Mouse (Mus musculus) intestine, embryonic 16.5 days (tissue): ENCODE measurements around the gene Atp10a. TPM values are rescaled to one million over a fixed set of nuclear protein-coding genes. Genes with fewer than 3 reads are reported as not detected.

Experiments
- ATAC-seq: fragments of 200-750 bp; cut with Nextera tagmentation; 2 replicates; pipeline ENCODE4 v1.8.0; 2017; ENCODE audit warnings: moderate TSS enrichment, moderate library complexity
- H3K27ac ChIP-seq: fragments of 300-500 bp; sonication (generic); 2 replicates; pipeline ENCODE4 v1.5.1; 2014; ENCODE audit warnings: mild to moderate bottlenecking, low read length
- H3K27me3 ChIP-seq: fragments of 300-500 bp; sonication (generic); replicated peaks from 2 replicates; pipeline ENCODE4 v1.6.1; 2014; ENCODE audit warnings: low read length, control low read depth, mixed read lengths; ENCODE audit not compliant: control insufficient read depth, insufficient read depth
- H3K36me3 ChIP-seq: fragments of 300-500 bp; sonication (generic); 2 replicates; pipeline ENCODE4 v1.6.1; 2014; ENCODE audit warnings: low read length, control low read depth; ENCODE audit not compliant: control insufficient read depth, insufficient read depth
- H3K4me1 ChIP-seq: fragments of 300-500 bp; sonication (generic); 2 replicates; pipeline ENCODE4 v1.6.1; 2014; ENCODE audit warnings: low read length, control low read depth, mixed read lengths; ENCODE audit not compliant: control insufficient read depth, insufficient read depth
- H3K4me2 ChIP-seq: fragments of 300-500 bp; sonication (generic); 2 replicates; pipeline ENCODE4 v1.6.1; 2014; ENCODE audit warnings: low read depth, low read length, control low read depth
- H3K4me3 ChIP-seq: fragments of 300-500 bp; sonication (generic); 2 replicates; pipeline ENCODE4 v1.5.1; 2014; ENCODE audit warnings: mild to moderate bottlenecking, low read length
- H3K9ac ChIP-seq: fragments of 300-500 bp; sonication (generic); 2 replicates; pipeline ENCODE4 v1.6.1; 2014; ENCODE audit warnings: low read depth, low read length
- H3K9me3 ChIP-seq: fragments of 300-500 bp; sonication (generic); 2 replicates; pipeline ENCODE4 v1.6.1; 2016; ENCODE audit warnings: low read length, control low read depth; ENCODE audit not compliant: control insufficient read depth
- WGBS: fragments of 180-500 bp; shearing (Covaris S2); extraction: QIAGEN DNeasy Blood & Tissue Kit; methylation state at CpG from one replicate; pipeline ENCODE4 v1.1.7; 2014; 5-methylcytosine and 5-hydroxymethylcytosine counted together
- polyA plus RNA-seq: library from polyadenylated mRNA; unstranded; fragments of >200 nt; fragmentation: Nextera tagmentation; extraction: Ambion mirVana; gene quantifications from 2 replicates; pipeline ENCODE4 v1.2.1, GENCODE M21; 2015

Atp10a gene
- polyA plus RNA-seq, 1 experiment from 2014 or later = 1.8 TPM

DNA sequence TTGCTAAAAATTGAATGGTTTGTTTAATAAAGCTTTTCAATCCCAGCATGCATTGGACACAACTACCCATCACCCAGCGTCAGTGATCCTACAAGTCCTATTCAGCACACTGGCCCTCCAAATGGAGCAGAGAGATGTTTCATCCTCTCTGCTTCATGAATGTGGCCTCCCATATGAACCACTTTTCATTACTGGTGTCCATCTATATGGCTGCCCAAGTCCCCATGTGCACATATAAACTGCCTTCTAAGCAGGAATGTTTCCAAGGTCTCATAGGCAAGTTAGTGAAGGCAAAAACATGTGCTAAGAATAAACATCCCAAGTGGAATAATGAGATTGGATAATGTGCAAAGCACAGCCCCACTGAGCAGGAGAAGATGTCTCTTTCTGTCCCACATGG, 217.7 kb downstream of the Atp10a start:
- Histone ChIP-seq H3K4me1 (no peaks in the 10 kb centered on the region), H3K27ac (no peak overlapping the region), H3K4me3 (no peak overlapping the region), H3K9me3 (no peaks in the 10 kb centered on the region), H3K36me3 (no peaks in the 10 kb centered on the region), H3K9ac (no peak overlapping the region), H3K4me2 (no peak overlapping the region), H3K27me3 (no peaks in the 10 kb centered on the region)
- no peak for ATAC-seq
- 97% methylated on average over 1 of the region's 1 CpGs for WGBS
